ENCODE assay signal across 8 mouse cellular contexts in genomic region chr3:36689392-36690291, GRCm38 (mm10). TPM values are rescaled to one million over a fixed set of nuclear protein-coding genes. Genes with fewer than 3 reads are reported as not detected.
DNase-seq lines count a peak whose midpoint lies in the region; ATAC-seq lines count a peak whose summit lies in the region.

Gene Trpc3, minus strand, starts transcription at chr3:36690167.

- H3K4me3 ChIP-seq in forebrain, embryonic 15.5 days: peak within 1 kb of the TSS; percentile 84

- H3K9ac ChIP-seq in forebrain, embryonic 15.5 days (replicated peaks): peak within 1 kb of the TSS; percentile 61

- H3K27me3 ChIP-seq in forebrain, embryonic 15.5 days: no peaks in the 10 kb centered on the region

- ATAC-seq in forebrain, embryonic 15.5 days (replicated peaks): peak; percentile 95
- ATAC-seq in hematopoietic stem cell, adult 5-6 weeks (replicated peaks in 1 of 2; ENCODE audit: insufficient read depth in 1 of 2, low FRiP score in 2 of 2, low TSS enrichment in 1 of 2, low read depth in 1 of 2, poor library complexity in 2 of 2, severe bottlenecking in 2 of 2): peak; percentile 62 to 70
- no peak for ATAC-seq in erythroid progenitor cell, adult 5-6 weeks (replicated peaks; ENCODE audit: low FRiP score, poor library complexity, severe bottlenecking)

- H3K27ac ChIP-seq in forebrain, embryonic 15.5 days (replicated peaks): peak within 1 kb of the TSS; percentile 14; the same call in 1 of the 2 replicates

- peak; percentile 4 for DNase-seq in T-cell, adult 2 months (ENCODE audit: low spot score)
- DNase-seq in c-Kit-positive CD71-negative TER-119-negative erythroid progenitor cells, embryonic 14.5 days (ENCODE audit: low read depth): peak; percentile 13
- DNase-seq in layer of hippocampus, postnatal 14 days (ENCODE audit: low spot score in 2 of 2): peak; percentile 24 to 28
- DNase-seq in lung, postnatal 36 days: peak; percentile 3
- peak; percentile 53 for DNase-seq in right cerebral cortex, postnatal 14 days

- peaks cover 11% of the 10 kb centered on the region for H3K4me1 ChIP-seq in forebrain, embryonic 15.5 days

- no peaks in the 10 kb centered on the region for H3K36me3 ChIP-seq in forebrain, embryonic 15.5 days

- H3K9me3 ChIP-seq in forebrain, embryonic 15.5 days: no peaks in the 10 kb centered on the region

- peak within 1 kb of the TSS; percentile 85 for H3K4me2 ChIP-seq in forebrain, embryonic 15.5 days (replicated peaks)

- WGBS in forebrain, embryonic 15.5 days: 2% methylated on average over 90 of the region's 91 CpGs

RNA-seq across cellular contexts. Expression of gene Trpc3, which starts in this region (rescaled TPM):
- polyA plus RNA-seq in forebrain, embryonic 15.5 days (2015; fragmentation: Nextera tagmentation; extraction: Ambion mirVana): 4.0 and 5.5 TPM in 2 replicates
- not detected in 2 replicates for total RNA-seq in hematopoietic stem cell, adult 5-6 weeks (2017)
- total RNA-seq in layer of hippocampus, postnatal 14 days (2021): 10 to 100 TPM; 12.6 to 13.1 TPM
- total RNA-seq in erythroid progenitor cell, adult 5-6 weeks (2015; ENCODE audit: low replicate concordance): not detected in 2 replicates
- not detected in 2 replicates for total RNA-seq in erythroid progenitor cell, adult 5-6 weeks (2017; ENCODE audit: low replicate concordance)

Comparison
In these comparisons a context has a peak if more than half of its experiments do, and no peak if none do; other contexts are left out.
1. RNA of gene Trpc3 (total RNA-seq): 12.6 to 13.1 TPM in layer of hippocampus, postnatal 14 days; not detected in hematopoietic stem cell, adult 5-6 weeks and not detected in erythroid progenitor cell, adult 5-6 weeks; every median in the first group is over 10 times any median in the second.
2. Peak in ATAC-seq in hematopoietic stem cell, adult 5-6 weeks; RNA of the gene not detected or under 1 TPM.
3. DNase-seq: peak in every context shown above with its lines; median percentile 53 in right cerebral cortex, postnatal 14 days; 26 in layer of hippocampus, postnatal 14 days; 13 in c-Kit-positive CD71-negative TER-119-negative erythroid progenitor cells, embryonic 14.5 days; 4 in T-cell, adult 2 months; 3 in lung, postnatal 36 days.